Mouse (Mus musculus) forebrain, postnatal 0 days (tissue): ENCODE data around the gene Crybb3. TPM values are rescaled to one million over a fixed set of nuclear protein-coding genes. Genes with fewer than 3 reads are reported as not detected.
A peak's percentile ranks its signal among the peaks of the same experiment; 100 is the strongest.

Experiments
- ATAC-seq: fragments of 200-750 bp; cut with Nextera tagmentation; 2 replicates; pipeline ENCODE4 v1.8.0; 2017; ENCODE audit warnings: mild to moderate bottlenecking, moderate library complexity
- DNase-seq: peaks from one replicate; pipeline ENCODE4 v3.0.0-alpha.2; 2015
- H3K27ac ChIP-seq: fragments of 300-500 bp; sonication (generic); 2 replicates; pipeline ENCODE4 v1.5.1; 2014; ENCODE audit warnings: low read depth, mild to moderate bottlenecking, antibody characterized with exemption, low read length, moderate library complexity, mixed read lengths
- H3K27me3 ChIP-seq: fragments of 300-500 bp; sonication (generic); 2 replicates; pipeline ENCODE4 v1.6.1; 2014; ENCODE audit warnings: mild to moderate bottlenecking, low read length, mixed read lengths; ENCODE audit not compliant: insufficient read depth
- H3K36me3 ChIP-seq: fragments of 300-500 bp; sonication (generic); 2 replicates; pipeline ENCODE4 v1.6.1; 2014; ENCODE audit warnings: mild to moderate bottlenecking, moderate library complexity; ENCODE audit not compliant: insufficient read depth
- H3K4me1 ChIP-seq: fragments of 300-500 bp; sonication (generic); 2 replicates; pipeline ENCODE4 v1.6.1; 2014; ENCODE audit warnings: antibody characterized with exemption; ENCODE audit not compliant: insufficient read depth
- H3K4me2 ChIP-seq: fragments of 300-500 bp; sonication (generic); 2 replicates; pipeline ENCODE4 v1.6.1; 2014; ENCODE audit warnings: low read depth, mild to moderate bottlenecking, moderate library complexity
- H3K4me3 ChIP-seq: fragments of 300-500 bp; sonication (generic); 2 replicates; pipeline ENCODE4 v1.5.1; 2014; ENCODE audit warnings: low read depth, low read length, mixed read lengths
- H3K9ac ChIP-seq: fragments of 300-500 bp; sonication (generic); 2 replicates; pipeline ENCODE4 v1.6.1; 2014; ENCODE audit warnings: mild to moderate bottlenecking
- H3K9me3 ChIP-seq: fragments of 300-500 bp; sonication (generic); 2 replicates; pipeline ENCODE4 v1.6.1; 2016; ENCODE audit warnings: low read length
- CTCF ChIP-seq: sonication (generic); IDR thresholded peaks from 2 replicates; pipeline ENCODE4 v1.5.1; 2016; ENCODE audit warnings: antibody characterized with exemption, control low read depth, low read depth
- WGBS: fragments of 180-500 bp; shearing (Covaris S2); extraction: QIAGEN DNeasy Blood & Tissue Kit; methylation state at CpG from one replicate; pipeline ENCODE4 v1.1.7; 2014; 5-methylcytosine and 5-hydroxymethylcytosine counted together
- polyA plus RNA-seq: library from polyadenylated mRNA; unstranded; fragments of >200 nt; fragmentation: Nextera tagmentation; extraction: Ambion mirVana; gene quantifications from 2 replicates; pipeline ENCODE4 v1.2.1, GENCODE M21; 2015
- total RNA-seq: library from RNA; depleted of rRNA; stranded (reverse); fragments of >200 nt; gene quantifications from 2 replicates; pipeline ENCODE4 v1.2.3, GENCODE M21; 2014

Crybb3 gene
- total and polyA plus RNA-seq, 2 experiments from 2014 or later, result 0.81 to 1.6 TPM

DNA sequence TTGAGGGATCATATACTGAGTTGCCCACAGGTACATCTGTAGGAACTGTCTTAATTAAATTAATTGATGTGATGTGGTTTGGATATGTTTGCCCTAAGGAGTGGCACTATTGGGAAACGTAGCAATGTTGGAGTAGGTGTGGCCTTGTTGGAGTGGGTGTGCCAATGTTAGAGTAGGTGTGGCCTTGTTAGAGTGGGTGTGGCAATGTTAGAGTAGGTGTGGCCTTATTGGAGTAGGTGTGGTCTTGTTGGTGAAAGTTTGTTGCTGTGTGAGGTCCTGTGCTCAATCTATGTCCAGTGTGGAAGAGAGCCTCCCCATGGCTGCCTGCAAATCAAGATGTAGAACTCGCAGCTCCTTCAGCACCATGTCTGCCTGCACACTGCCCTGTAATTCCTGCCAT is 2.9 kb upstream of the Crybb3 start:
- ATAC-seq (no peak), DNase-seq (no peak)
- WGBS, result 86% methylated on average over 2 of the region's 2 CpGs
- Histone ChIP-seq H3K36me3 (no peaks in the 10 kb centered on the region), H3K4me2 (no peak overlapping the region), H3K27me3 (no peaks in the 10 kb centered on the region), H3K9ac (no peak overlapping the region), H3K27ac (no peak overlapping the region), H3K4me1 (0 out of 2 replicates have a peak, but pooled peaks cover 3% of the 10 kb centered on the region), H3K4me3 (no peak overlapping the region), H3K9me3 (no peaks in the 10 kb centered on the region)
- no peak for TF ChIP-seq CTCF

DNA sequence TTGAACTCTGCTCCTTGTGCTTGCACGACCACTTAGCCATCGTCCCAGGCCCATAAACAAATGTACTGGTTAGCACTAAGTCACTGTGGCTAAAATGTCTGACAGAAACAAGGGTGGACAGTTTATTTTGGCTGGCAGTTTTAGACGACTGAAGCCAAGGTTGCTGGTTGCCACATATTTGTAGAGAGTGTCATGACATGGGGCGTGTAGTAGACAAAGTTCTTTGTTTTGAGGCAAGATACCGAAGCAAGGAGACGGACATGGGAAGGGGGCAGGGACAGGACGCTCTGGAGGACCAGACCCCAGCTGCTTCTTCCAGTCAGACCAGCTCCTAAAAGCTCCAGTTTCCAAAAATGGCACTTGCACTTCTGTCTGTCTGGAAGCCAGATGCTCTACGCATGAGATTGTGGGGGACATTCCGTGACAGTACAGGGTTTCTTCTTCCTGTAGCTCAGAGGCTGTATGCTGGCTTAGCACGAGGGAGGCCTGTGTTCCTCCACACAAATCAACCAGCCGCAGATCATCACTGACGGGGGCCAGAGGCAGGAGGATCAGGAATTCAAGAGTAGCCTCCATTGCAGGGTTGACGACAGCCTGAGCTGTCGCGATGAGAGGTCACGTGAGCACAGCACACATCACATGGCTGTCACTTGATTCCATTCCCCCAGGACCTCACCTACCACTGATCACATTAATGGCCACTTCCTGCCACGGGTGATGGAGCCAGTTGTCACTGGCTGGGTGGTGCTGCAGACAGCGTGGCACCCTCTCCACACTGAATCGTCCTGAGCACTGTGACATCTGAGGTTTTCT is 1.2 kb upstream of the Crybb3 start:
- Histone ChIP-seq H3K9me3 (no peaks in the 10 kb centered on the region), H3K27me3 (no peaks in the 10 kb centered on the region), H3K4me3 (no peak overlapping the region), H3K9ac (no peak overlapping the region), H3K36me3 (no peaks in the 10 kb centered on the region), H3K27ac (no peak overlapping the region), H3K4me2 (no peak overlapping the region), H3K4me1 (0 out of 2 replicates have a peak, but pooled peaks cover 3% of the 10 kb centered on the region)
- DNase-seq, result no peak
- WGBS, result 71% methylated on average over 19 of the region's 19 CpGs
- TF ChIP-seq CTCF, result no peak
- ATAC-seq, result no peak

GRCm38 (mm10) chr5:113081020-113081419 is 364 bp downstream of the Crybb3 start:
- Histone ChIP-seq H3K9me3 (no peaks in the 10 kb centered on the region), H3K27ac (no peak overlapping the region), H3K9ac (no peak overlapping the region), H3K4me1 (no peaks in the 10 kb centered on the region), H3K27me3 (no peaks in the 10 kb centered on the region), H3K36me3 (no peaks in the 10 kb centered on the region), H3K4me2 (no peak overlapping the region), H3K4me3 (no peak overlapping the region)
- TF ChIP-seq CTCF, result no peak
- ATAC-seq (no peak), DNase-seq (no peak)
- WGBS, result 86% methylated on average over 9 of the region's 9 CpGs

DNA sequence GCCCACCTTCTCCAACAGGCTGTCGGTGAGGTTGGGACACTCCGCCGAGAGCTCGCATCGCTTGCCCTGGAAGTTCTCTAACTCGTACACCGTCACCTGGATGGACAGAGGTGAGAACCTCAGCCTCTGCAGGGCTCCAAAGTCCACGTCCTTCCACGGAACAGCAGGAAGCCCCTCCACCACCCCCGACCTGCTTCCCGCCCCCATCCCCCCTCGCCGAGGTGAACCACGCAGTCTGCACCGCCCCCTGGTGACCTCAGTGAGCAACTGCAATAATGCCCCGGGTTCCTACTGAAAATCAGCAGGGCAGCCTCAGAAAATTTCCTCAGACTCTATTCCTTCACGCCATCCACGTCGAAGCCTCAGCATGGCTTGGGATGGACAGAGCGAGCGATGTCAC is 1.6 kb downstream of the Crybb3 start:
- no peaks in the 10 kb centered on the region for H3K27me3 ChIP-seq
- no peaks in the 10 kb centered on the region for H3K36me3 ChIP-seq
- ATAC-seq (no peak), DNase-seq (peak; percentile 71)
- TF ChIP-seq CTCF, result peak; percentile 75
- H3K4me1 ChIP-seq, result no peaks in the 10 kb centered on the region
- H3K4me3 ChIP-seq, result no peak overlapping the region
- peak overlapping the region; percentile 35 for H3K4me2 ChIP-seq
- 21% methylated on average over 21 of the region's 21 CpGs for WGBS
- H3K27ac ChIP-seq, result no peak overlapping the region
- no peak overlapping the region for H3K9ac ChIP-seq
- H3K9me3 ChIP-seq, result no peaks in the 10 kb centered on the region

DNA sequence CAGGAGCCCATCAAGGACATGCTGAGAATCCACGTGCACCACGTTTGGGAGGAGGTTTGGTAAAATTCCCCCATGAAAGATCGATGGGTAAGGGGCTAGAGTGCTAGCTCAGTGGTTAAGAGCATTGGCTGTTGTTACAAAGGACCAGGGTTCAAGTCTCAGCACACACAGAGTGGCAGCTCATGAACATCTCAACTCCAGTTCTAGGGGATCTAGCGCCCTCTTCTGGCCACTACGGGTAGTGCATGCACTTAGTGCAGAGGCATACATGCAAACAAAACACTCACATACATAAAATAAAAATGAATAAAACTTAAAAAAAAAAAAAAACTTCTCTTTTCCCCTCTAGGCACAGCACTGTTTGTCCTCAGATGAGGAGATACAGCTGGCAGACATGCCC is 2.7 kb downstream of the Crybb3 start:
- Histone ChIP-seq H3K9me3 (no peaks in the 10 kb centered on the region), H3K36me3 (no peaks in the 10 kb centered on the region), H3K4me2 (no peak overlapping the region), H3K4me3 (no peak overlapping the region), H3K4me1 (no peaks in the 10 kb centered on the region), H3K27me3 (no peaks in the 10 kb centered on the region), H3K9ac (no peak overlapping the region), H3K27ac (no peak overlapping the region)
- WGBS, result 71% methylated on average over 5 of the region's 5 CpGs
- DNase-seq (no peak), ATAC-seq (no peak)
- TF ChIP-seq CTCF, result peak; percentile 62

DNA sequence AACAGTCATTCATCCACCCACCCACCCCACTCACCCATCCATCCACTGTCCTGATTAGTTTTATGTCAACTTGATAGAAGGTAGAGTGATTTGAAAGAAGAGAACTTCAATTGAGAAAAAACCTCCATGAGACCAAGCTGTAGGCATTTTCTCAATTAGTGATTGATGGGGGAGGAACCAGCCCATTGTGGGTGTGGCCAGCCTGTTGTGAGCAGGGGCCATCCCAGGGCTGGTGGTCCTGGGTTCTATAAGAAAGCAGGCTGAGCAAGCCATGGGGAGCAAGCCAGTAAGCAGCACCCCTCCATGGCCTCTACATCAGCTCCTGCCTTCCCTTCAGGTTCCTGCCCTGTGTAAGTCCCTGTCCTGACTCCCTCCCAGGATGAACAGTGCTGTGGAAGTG is 11.4 kb downstream of the Crybb3 start, which contains the start of gene Crybb2:
Gene Crybb2, minus strand, starts transcription at position 101 of the 400 bp plus-strand sequence.
- ATAC-seq, result no peak
- no peak within 1 kb of the TSS for H3K4me3 ChIP-seq
- H3K9ac ChIP-seq, result no peak within 1 kb of the TSS

GRCm38 (mm10) chr5:113054308-113054707 is 27.1 kb downstream of the Crybb3 start:
- no peaks in the 10 kb centered on the region for H3K27me3 ChIP-seq
- DNase-seq (peak; percentile 92), ATAC-seq (peak; percentile 79)
- no peaks in the 10 kb centered on the region for H3K36me3 ChIP-seq
- no peak overlapping the region for H3K4me3 ChIP-seq
- H3K4me1 ChIP-seq, result peaks cover 8% of the 10 kb centered on the region; the same call in 1 of the 2 replicates
- peak; percentile 100 for TF ChIP-seq CTCF
- no peak overlapping the region for H3K27ac ChIP-seq
- H3K9me3 ChIP-seq, result no peaks in the 10 kb centered on the region
- no peak overlapping the region for H3K4me2 ChIP-seq
- 2% methylated on average over 16 of the region's 16 CpGs for WGBS
- H3K9ac ChIP-seq, result no peak overlapping the region

More for the DNA sequence above, 11.4 kb downstream of the Crybb3 start, which contains the start of gene Crybb2:
- Histone ChIP-seq H3K9me3 (no peaks in the 10 kb centered on the region), H3K27me3 (no peaks in the 10 kb centered on the region), H3K27ac (no peak within 1 kb of the TSS), H3K4me2 (no peak within 1 kb of the TSS), H3K36me3 (no peaks in the 10 kb centered on the region), H3K4me1 (no peaks in the 10 kb centered on the region)
- TF ChIP-seq CTCF, result no peak
- no peak for DNase-seq
